Mouse (Mus musculus): ENCODE measurements around the gene Sec31b.

DNA sequence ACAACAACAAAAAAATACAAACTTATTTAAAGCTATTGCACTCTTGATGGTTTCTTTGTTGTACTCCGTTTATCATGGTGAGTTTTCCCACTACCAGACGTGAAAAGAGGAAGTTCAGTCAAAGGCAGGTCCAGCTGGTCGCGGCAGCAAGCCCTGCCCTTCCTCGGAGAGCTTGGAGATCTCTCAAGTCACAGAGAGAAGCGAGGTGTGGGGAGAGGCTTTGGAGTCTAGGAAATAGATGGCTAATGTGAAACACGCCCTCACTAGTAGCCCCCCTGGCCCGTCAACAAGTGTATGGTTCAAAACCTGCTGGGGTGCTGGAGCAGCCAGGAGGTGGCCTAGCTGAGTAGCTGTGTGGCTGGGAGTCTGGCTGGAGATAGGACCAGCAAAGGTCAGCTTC lies 49.2 kb downstream of the Sec31b start:
- TF ChIP-seq CTCF (IDR thresholded peaks at IDR 0.05; ENCODE audit: low read depth, low read length), result no peak
- 0 out of 2 replicates have a peak, but pooled peaks have one; percentile 30 for TF ChIP-seq POLR2A (IDR thresholded peaks at IDR 0.05; ENCODE audit: borderline replicate concordance, low read depth, low read length)

Measured in bone marrow macrophage, adult 2 months (primary cell).